Mouse (Mus musculus): Measurements from ENCODE around the gene Rhox4e. TPM values are rescaled to one million over a fixed set of nuclear protein-coding genes. Genes with fewer than 3 reads are reported as not detected.
"Not testable (repeated sequence)": the region's sequence is repeated elsewhere in the genome, so short reads cannot be mapped to it uniquely, and the experiment has no call there.

The Rhox4e gene
- not detected in 2 replicates for polyA plus RNA-seq (2014; fragmentation: Nextera tagmentation; extraction: Ambion mirVana)

- 100% methylated on average over 3 of the region's 18 CpGs for WGBS
- not testable (repeated sequence) for H3K4me2 ChIP-seq (replicated peaks; ENCODE audit: low read depth, low read length); H3K27me3 ChIP-seq (ENCODE audit: control insufficient read depth, insufficient read depth, low read length); H3K9ac ChIP-seq (ENCODE audit: low read depth, low read length); H3K36me3 ChIP-seq (ENCODE audit: control insufficient read depth, insufficient read depth, low read length); H3K9me3 ChIP-seq (ENCODE audit: control insufficient read depth, low read length); H3K4me1 ChIP-seq (replicated peaks; ENCODE audit: control insufficient read depth, insufficient read depth, low read length); H3K27ac ChIP-seq (ENCODE audit: low read depth, low read length); ATAC-seq (ENCODE audit: low FRiP score); H3K4me3 ChIP-seq (ENCODE audit: low read depth, low read length); DNase-seq (ENCODE audit: low spot score)
Measured at GRCm38 (mm10) chrX:37557112-37557511, at the start of gene Rhox4e. TSS of gene Rhox4e (plus strand) at chrX:37557412.

DNA sequence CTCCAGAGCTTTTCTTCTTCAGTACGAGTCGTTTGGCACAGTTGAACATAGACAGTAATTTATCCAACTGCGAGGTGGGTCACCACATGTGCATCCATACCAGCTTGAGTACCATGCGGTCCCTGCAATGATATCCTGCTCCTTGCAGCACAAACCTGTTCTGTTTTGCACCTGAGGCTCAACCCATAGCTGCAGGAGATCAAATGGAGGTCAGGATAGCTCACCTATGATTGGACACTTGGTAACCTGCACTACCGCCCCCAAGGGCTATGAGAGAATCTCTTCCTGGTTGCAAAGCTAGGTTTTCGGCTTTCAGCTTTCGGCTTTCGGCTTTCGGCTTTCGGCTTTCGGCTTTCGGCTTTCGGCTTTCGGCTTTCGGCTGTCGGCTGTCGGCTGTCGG is 43.2 kb upstream of the Rhox4e start, which contains the start of gene Rhox4d:
Rhox4d (plus strand) TSS at position 301 of the 400 bp plus-strand sequence.
- not testable (repeated sequence) for DNase-seq (ENCODE audit: low spot score); H3K27ac ChIP-seq (ENCODE audit: low read depth, low read length); H3K4me2 ChIP-seq (replicated peaks; ENCODE audit: low read depth, low read length); H3K9me3 ChIP-seq (ENCODE audit: control insufficient read depth, low read length); H3K27me3 ChIP-seq (ENCODE audit: control insufficient read depth, insufficient read depth, low read length); ATAC-seq (ENCODE audit: low FRiP score); H3K4me3 ChIP-seq (ENCODE audit: low read depth, low read length); H3K4me1 ChIP-seq (replicated peaks; ENCODE audit: control insufficient read depth, insufficient read depth, low read length); H3K36me3 ChIP-seq (ENCODE audit: control insufficient read depth, insufficient read depth, low read length); H3K9ac ChIP-seq (ENCODE audit: low read depth, low read length)
- WGBS: 95% methylated on average over 15 of the region's 18 CpGs

DNA sequence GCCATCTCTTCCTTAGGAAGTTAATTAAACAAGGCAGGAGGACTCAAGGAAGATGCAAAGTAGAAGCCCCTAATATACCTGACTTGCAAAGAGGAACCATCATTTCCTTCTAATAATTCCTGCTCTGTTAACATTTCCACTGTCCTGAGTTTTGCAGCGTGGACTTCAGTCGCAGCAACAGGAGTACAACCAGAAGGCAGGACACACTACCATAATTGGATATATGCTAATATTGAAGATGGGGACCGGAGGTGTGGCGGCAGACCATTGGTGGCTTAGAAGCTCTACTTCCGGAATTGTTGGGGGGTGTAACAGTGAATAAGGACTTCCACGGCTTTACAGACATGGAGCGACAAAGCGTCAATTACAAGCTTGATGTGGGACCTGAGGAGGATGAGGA is 27.1 kb upstream of the Rhox4e start, which contains the start of gene Rhox2e:
Rhox2e (plus strand) TSS at position 301 of the 400 bp plus-strand sequence.
- H3K4me2 ChIP-seq (replicated peaks; ENCODE audit: low read depth, low read length); H3K27me3 ChIP-seq (ENCODE audit: control insufficient read depth, insufficient read depth, low read length); H3K36me3 ChIP-seq (ENCODE audit: control insufficient read depth, insufficient read depth, low read length); H3K27ac ChIP-seq (ENCODE audit: low read depth, low read length); H3K9ac ChIP-seq (ENCODE audit: low read depth, low read length); DNase-seq (ENCODE audit: low spot score); ATAC-seq (ENCODE audit: low FRiP score); H3K9me3 ChIP-seq (ENCODE audit: control insufficient read depth, low read length); H3K4me3 ChIP-seq (ENCODE audit: low read depth, low read length); H3K4me1 ChIP-seq (replicated peaks; ENCODE audit: control insufficient read depth, insufficient read depth, low read length): not testable (repeated sequence)
- WGBS: 95% methylated on average over 2 of the region's 8 CpGs

DNA sequence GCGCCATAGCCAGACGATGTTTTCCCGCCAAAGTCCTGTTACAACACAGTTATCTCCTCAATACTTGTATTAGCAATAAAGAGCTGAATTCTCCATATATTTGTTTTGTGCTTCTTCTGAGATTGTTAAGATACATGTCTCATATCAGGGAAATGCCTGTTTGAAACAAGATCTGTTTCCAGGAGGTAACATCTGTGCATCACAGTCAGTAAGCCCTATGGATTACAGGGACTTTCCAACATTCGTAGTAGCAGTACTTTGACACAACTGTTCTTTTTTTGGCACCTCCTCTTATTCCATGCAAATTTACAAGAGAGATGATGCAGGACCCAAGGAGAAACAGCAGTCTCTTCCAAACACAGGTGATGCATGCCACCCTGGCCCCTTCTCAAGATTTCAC is 15.5 kb upstream of the Rhox4e start, which contains the start of gene Rhox3e:
Rhox3e (plus strand) TSS at position 301 of the 400 bp plus-strand sequence.
- not testable (repeated sequence) for H3K27me3 ChIP-seq (ENCODE audit: control insufficient read depth, insufficient read depth, low read length); H3K9me3 ChIP-seq (ENCODE audit: control insufficient read depth, low read length); H3K4me1 ChIP-seq (replicated peaks; ENCODE audit: control insufficient read depth, insufficient read depth, low read length); H3K27ac ChIP-seq (ENCODE audit: low read depth, low read length); H3K4me3 ChIP-seq (ENCODE audit: low read depth, low read length); H3K9ac ChIP-seq (ENCODE audit: low read depth, low read length); DNase-seq (ENCODE audit: low spot score); H3K36me3 ChIP-seq (ENCODE audit: control insufficient read depth, insufficient read depth, low read length); ATAC-seq (ENCODE audit: low FRiP score); H3K4me2 ChIP-seq (replicated peaks; ENCODE audit: low read depth, low read length)
- WGBS: no CpG with 5 or more reads among the region's 4 CpGs

GRCm38 (mm10) chrX:37571105-37571504 is 13.9 kb downstream of the Rhox4e start, which contains the start of gene Rhox2f:
TSS of gene Rhox2f (plus strand) at chrX:37571405.
- not testable (repeated sequence) for ATAC-seq (ENCODE audit: low FRiP score); H3K9ac ChIP-seq (ENCODE audit: low read depth, low read length); H3K4me1 ChIP-seq (replicated peaks; ENCODE audit: control insufficient read depth, insufficient read depth, low read length); H3K9me3 ChIP-seq (ENCODE audit: control insufficient read depth, low read length); H3K36me3 ChIP-seq (ENCODE audit: control insufficient read depth, insufficient read depth, low read length); H3K27me3 ChIP-seq (ENCODE audit: control insufficient read depth, insufficient read depth, low read length); DNase-seq (ENCODE audit: low spot score); H3K4me3 ChIP-seq (ENCODE audit: low read depth, low read length); H3K27ac ChIP-seq (ENCODE audit: low read depth, low read length); H3K4me2 ChIP-seq (replicated peaks; ENCODE audit: low read depth, low read length)
- WGBS: 95% methylated on average over 7 of the region's 8 CpGs

DNA sequence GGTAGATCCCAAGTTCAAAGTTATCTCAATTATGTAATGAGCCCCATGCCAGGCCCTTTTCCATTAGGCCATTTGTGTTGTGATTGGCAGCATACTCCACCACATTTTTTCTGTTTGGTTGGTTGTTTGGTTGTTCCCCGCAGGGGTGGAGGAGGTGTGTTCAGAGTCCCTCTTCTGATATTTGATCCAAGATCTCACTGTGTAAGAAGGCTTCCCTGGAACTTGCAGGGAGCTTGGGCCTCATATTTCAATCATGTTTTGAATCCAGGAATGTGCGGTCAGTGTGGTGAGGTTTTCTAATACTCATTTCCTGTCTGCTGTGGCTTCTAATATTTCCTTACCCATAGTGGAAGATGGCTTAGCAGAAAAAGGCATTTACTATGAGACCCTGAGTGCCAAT is 15.4 kb downstream of the Rhox4e start:
- not testable (repeated sequence) for H3K27ac ChIP-seq (ENCODE audit: low read depth, low read length); H3K4me1 ChIP-seq (replicated peaks; ENCODE audit: control insufficient read depth, insufficient read depth, low read length); ATAC-seq (ENCODE audit: low FRiP score); H3K9me3 ChIP-seq (ENCODE audit: control insufficient read depth, low read length); H3K4me2 ChIP-seq (replicated peaks; ENCODE audit: low read depth, low read length); H3K9ac ChIP-seq (ENCODE audit: low read depth, low read length); H3K36me3 ChIP-seq (ENCODE audit: control insufficient read depth, insufficient read depth, low read length); H3K4me3 ChIP-seq (ENCODE audit: low read depth, low read length); H3K27me3 ChIP-seq (ENCODE audit: control insufficient read depth, insufficient read depth, low read length); DNase-seq (ENCODE audit: low spot score)
- 58% methylated on average over 2 of the region's 2 CpGs for WGBS

DNA sequence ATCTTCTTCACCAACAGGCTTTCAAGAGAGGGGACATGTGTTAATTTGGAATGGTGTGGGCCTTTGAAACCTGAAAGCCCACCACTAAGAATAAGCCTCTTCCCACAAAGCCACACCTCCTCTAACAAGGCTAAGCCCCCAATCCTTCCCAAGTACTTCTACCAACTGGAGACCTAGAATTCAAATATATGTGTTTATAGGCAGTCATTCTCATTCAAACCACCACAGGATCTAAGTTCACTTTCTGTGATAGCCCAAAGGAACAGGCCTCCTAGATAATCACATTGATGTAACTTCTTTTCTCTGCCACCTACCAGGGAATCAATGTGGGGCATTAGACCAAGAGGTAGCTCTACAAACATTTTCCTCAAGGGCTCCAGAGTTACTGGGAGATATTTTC is 23.5 kb downstream of the Rhox4e start, which contains the start of gene Rhox3f:
Rhox3f (plus strand) TSS at position 301 of the 400 bp plus-strand sequence.
- not testable (repeated sequence) for H3K27ac ChIP-seq (ENCODE audit: low read depth, low read length); ATAC-seq (ENCODE audit: low FRiP score); H3K27me3 ChIP-seq (ENCODE audit: control insufficient read depth, insufficient read depth, low read length); H3K9me3 ChIP-seq (ENCODE audit: control insufficient read depth, low read length); H3K4me3 ChIP-seq (ENCODE audit: low read depth, low read length); H3K9ac ChIP-seq (ENCODE audit: low read depth, low read length); H3K36me3 ChIP-seq (ENCODE audit: control insufficient read depth, insufficient read depth, low read length); DNase-seq (ENCODE audit: low spot score); H3K4me2 ChIP-seq (replicated peaks; ENCODE audit: low read depth, low read length); H3K4me1 ChIP-seq (replicated peaks; ENCODE audit: control insufficient read depth, insufficient read depth, low read length)

- not testable (repeated sequence) for ATAC-seq (ENCODE audit: low FRiP score); H3K4me2 ChIP-seq (replicated peaks; ENCODE audit: low read depth, low read length); H3K27me3 ChIP-seq (ENCODE audit: control insufficient read depth, insufficient read depth, low read length); H3K4me1 ChIP-seq (replicated peaks; ENCODE audit: control insufficient read depth, insufficient read depth, low read length); DNase-seq (ENCODE audit: low spot score); H3K4me3 ChIP-seq (ENCODE audit: low read depth, low read length); H3K9ac ChIP-seq (ENCODE audit: low read depth, low read length); H3K9me3 ChIP-seq (ENCODE audit: control insufficient read depth, low read length); H3K36me3 ChIP-seq (ENCODE audit: control insufficient read depth, insufficient read depth, low read length); H3K27ac ChIP-seq (ENCODE audit: low read depth, low read length)
- WGBS: 93% methylated on average over 12 of the region's 19 CpGs
Measured at GRCm38 (mm10) chrX:37607604-37608003, 50.4 kb downstream of the Rhox4e start, which contains the start of gene Rhox4f. TSS of gene Rhox4f (minus strand) at chrX:37607704.

Measured in hindbrain, embryonic 11.5 days (tissue).